Mouse (Mus musculus): ENCODE results near the gene Apba3. TPM values are rescaled to one million over a fixed set of nuclear protein-coding genes. Genes with fewer than 3 reads are reported as not detected.

Gene Apba3
- polyA plus RNA-seq (2017; shearing (Covaris generic)) = 42.8 TPM

GRCm38 (mm10) chr10:81266211-81267105, at the start of gene Apba3, which contains the start of gene Mrpl54:
Gene Apba3, plus strand, starts transcription at chr10:81266960.
Gene Mrpl54, minus strand, starts transcription at chr10:81266934.

GRCm38 (mm10) chr10:81230438-81231332, 36.1 kb upstream of the Apba3 start, which contains the start of gene Atcay:
Gene Atcay, minus strand, starts transcription at chr10:81230833.

DNA sequence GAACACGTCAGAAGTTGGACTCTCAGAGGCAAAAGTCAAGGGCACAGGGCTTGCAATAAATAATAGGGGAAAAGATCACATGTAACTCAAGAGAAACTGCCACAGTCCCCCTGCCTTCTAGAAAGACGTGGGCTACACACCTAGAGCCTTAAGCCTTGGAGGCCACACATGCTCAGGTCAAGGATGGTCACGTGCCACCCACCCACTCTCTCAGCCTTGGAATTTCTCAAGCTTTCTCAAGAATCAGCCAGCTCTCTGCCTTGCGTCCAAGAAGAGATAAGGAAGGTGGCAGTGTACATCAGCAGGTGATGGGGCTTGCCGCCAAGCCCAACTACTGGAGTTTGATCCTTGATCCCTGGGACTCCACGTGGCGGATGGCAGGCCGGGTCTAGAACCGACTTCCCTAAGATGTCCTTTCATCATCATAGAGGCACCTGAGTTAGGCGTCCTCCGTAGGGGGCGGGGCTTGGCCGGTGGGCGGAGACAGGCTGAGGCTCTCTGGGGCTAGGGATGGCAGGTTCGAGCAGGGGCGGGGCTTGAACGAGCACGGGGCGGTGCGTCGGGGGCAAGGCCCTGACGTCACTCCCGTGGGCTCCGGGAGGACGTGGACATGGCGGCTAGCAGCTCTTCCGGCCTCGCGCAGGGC, 34.1 kb upstream of the Apba3 start, which contains the start of gene Zfr2:
TSS of gene Zfr2 (plus strand) at position 576 of the 646 bp plus-strand sequence.

DNA sequence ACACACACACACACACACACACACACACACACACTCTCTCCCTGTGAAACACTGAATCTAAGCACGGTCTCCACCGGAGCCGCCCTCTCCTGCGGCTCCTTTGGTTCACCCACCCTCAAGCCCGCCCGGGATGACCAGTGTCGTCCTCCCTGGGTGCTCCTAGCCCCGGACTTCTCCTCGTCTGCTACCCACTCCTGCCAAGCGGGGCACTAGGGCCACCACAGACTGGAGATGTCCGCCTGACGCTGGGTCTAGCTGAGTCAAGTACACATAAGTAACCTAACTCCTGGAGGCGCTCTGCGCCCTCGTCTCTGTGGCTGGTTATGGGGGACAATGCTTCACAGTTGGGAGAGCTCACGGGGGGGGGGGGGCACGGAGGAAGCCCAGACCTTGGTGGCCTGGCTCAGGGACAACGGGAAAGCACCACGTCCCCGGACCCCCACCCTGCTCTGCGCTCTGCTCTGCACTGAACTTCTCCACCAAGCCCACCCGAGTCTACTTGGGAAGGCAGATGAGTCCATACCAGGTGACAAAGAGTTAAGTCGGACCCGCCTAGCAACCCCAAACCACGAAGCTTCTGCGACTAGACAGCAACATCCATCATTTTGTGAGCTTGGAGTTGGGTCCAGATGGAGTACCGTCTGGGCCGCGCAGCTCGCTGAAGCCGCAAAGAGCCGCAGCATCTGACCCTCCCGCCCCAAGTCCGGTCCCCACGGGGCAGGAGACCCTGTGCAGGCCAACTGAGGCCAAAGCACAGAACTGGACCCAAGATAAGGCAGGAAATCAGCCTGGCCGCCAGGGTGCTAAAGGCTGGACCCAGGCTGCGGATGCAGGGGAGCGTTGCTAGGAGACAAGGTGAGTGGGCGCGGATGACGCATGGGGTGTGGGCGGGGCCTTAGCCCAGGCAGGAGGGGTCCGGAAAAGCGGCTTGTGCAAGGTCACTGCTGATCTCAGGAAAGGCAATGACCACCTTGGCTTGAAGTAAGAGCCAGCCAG, 14.0 kb upstream of the Apba3 start, which contains the start of gene Matk:
TSS of gene Matk (plus strand) at position 512 of the 996 bp plus-strand sequence.

DNA sequence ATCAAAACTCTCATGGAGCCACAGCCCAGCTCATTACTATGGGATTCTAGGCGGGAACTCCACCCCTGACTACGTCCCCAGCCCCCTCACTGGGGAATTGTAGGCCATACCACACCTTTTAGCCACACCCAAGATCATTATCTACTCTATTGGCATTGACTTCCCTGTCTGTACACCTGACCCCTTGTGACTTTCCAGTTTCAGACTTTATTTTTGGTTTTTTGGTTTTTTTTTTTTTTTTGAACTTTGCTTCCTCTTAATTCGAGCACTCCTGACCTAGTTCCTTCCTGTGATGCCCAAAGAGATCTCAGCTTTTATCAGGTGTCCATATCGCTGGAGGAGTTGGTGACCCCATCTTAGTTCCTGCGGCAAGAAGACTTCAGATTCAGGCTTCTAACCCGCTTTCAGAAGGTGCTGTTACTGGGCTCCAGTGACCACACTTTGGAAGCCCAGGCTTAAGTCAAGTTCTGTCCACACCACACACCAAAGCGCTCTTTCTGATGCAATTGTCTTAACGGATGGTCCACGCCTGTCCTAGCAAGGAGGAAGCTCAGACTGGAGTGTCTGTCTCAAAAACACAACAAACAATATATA, 24.8 kb downstream of the Apba3 start, which contains the start of gene Tjp3:
TSS of gene Tjp3 (minus strand) at position 71 of the 594 bp plus-strand sequence.

DNA sequence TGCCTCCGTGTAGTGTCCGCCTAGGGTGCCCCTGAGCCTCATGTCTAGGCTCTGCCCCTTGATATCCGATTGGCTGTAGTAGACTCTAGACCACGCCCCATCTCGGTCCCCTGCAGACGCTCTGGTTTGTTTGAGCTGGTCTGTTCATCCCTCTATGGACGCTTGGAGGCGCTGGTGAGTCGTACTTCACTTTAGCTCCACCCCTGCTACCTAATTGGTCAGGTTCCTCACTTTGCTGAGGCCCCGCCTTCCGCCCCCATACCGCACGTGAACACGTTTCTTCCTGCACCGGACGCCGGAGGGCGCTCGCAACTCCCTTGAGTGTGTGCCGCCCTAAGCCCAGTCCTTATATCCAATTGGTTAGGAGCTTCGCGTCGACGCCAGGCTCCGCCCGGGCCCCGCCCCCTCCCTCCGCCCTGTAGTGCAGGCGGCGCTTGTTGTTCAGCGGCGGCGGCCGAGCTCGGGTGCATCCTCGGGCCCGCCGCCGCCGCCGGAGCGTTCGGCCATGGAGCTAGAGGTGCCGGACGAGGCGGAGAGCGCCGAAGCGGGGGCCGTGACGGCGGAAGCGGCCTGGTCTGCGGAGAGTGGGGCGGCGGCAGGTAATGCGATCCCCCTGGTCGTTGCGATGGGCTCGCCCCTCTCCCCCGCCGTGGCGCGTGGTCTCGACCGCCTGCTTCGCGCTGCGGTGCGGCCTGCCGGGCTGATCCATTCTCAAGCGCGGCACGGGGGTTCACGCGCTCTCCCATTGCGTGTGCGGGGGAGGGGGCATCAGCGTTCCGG, 26.0 kb downstream of the Apba3 start, which contains the start of gene Pip5k1c:
TSS of gene Pip5k1c (plus strand) at position 410 of the 780 bp plus-strand sequence.

DNA sequence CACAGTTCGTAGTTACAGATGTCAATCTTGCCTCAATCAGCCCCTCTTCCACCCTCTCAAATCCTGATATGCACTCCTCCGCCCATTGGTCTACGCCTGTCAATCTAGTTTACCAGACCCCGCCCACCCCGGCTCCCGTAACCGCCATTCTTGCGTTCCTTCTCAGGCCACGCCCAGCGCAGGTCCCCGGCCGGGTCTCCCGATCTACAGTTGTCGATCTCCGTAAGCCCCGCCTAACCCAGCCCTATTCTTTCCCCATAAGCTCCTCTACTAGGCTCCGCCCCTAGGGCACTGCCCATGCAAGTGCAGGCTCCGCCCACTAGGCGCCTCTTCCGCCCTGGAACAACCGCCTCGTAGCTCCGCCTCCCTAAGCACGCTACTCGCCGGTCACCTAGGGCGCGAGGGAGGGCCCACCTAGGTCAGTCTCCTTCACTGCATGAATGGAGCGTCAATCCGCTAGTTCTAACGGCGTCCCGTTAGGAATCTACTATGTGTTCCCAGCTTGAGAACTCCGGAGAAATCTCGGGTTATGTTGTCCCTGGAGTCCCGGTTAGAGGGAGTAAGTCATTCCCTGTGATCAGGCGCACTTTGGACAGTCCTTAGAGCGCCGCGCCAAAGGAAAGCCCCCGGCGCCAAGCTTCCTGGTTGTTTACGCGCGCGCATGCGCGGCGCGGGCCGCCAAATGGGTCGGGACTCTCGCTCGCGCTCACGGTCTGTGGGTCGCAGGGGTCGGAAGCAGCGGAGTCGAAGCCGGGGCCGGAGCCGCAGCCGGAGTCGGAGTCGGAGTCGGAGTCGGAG, 54.0 kb downstream of the Apba3 start, which contains the start of gene Cactin:
TSS of gene Cactin (plus strand) at position 554 of the 798 bp plus-strand sequence.

Other genes with a start within 250 kb of the Apba3 start
- gene Diras1, start 241.3 kb upstream of the Apba3 start, polyA plus RNA-seq (2017; shearing (Covaris generic)) = not detected
- 14.7 TPM for gene Slc39a3, start 229.5 kb upstream of the Apba3 start, polyA plus RNA-seq (2017; shearing (Covaris generic))
- gene Sgta, start 206.8 kb upstream of the Apba3 start, polyA plus RNA-seq (2017; shearing (Covaris generic)) = 68.7 TPM
- 6.5 TPM for gene Thop1, start 196.9 kb upstream of the Apba3 start, polyA plus RNA-seq (2017; shearing (Covaris generic))
- gene Creb3l3, start 168.1 kb upstream of the Apba3 start, polyA plus RNA-seq (2017; shearing (Covaris generic)) = not detected
- 160 TPM for gene Map2k2, start 161.0 kb upstream of the Apba3 start, polyA plus RNA-seq (2017; shearing (Covaris generic))
- 68.2 TPM for gene Zbtb7a, start 131.7 kb upstream of the Apba3 start, polyA plus RNA-seq (2017; shearing (Covaris generic))
- gene Pias4, start 99.0 kb upstream of the Apba3 start, polyA plus RNA-seq (2017; shearing (Covaris generic)) = 41.3 TPM
- gene Eef2, start 90.3 kb upstream of the Apba3 start, polyA plus RNA-seq (2017; shearing (Covaris generic)) = 1,105 TPM
- 83.9 TPM for gene Dapk3, start 84.0 kb upstream of the Apba3 start, polyA plus RNA-seq (2017; shearing (Covaris generic))
- 0.39 TPM for gene 4930442H23Rik, start 83.1 kb upstream of the Apba3 start, polyA plus RNA-seq (2017; shearing (Covaris generic))
- gene Nmrk2, start 64.9 kb upstream of the Apba3 start, polyA plus RNA-seq (2017; shearing (Covaris generic)) = not detected
- gene Atcay, start 36.1 kb upstream of the Apba3 start, polyA plus RNA-seq (2017; shearing (Covaris generic)) = 0.21 TPM
- 4.1 TPM for gene Zfr2, start 33.8 kb upstream of the Apba3 start, polyA plus RNA-seq (2017; shearing (Covaris generic))
- gene Matk, start 14.0 kb upstream of the Apba3 start, polyA plus RNA-seq (2017; shearing (Covaris generic)) = 35.8 TPM
- gene Mrpl54, start within 50 bp of the Apba3 start, polyA plus RNA-seq (2017; shearing (Covaris generic)) = 119 TPM
- 11.2 TPM for gene Tjp3, start 24.6 kb downstream of the Apba3 start, polyA plus RNA-seq (2017; shearing (Covaris generic))
- gene Pip5k1c, start 26.0 kb downstream of the Apba3 start, polyA plus RNA-seq (2017; shearing (Covaris generic)) = 105 TPM
- 70.7 TPM for gene Cactin, start 54.1 kb downstream of the Apba3 start, polyA plus RNA-seq (2017; shearing (Covaris generic))
- gene Tbxa2r, start 61.8 kb downstream of the Apba3 start, polyA plus RNA-seq (2017; shearing (Covaris generic)) = 43.5 TPM
- not detected for gene Gipc3, start 76.3 kb downstream of the Apba3 start, polyA plus RNA-seq (2017; shearing (Covaris generic))
- gene Hmg20b, start 83.5 kb downstream of the Apba3 start, polyA plus RNA-seq (2017; shearing (Covaris generic)) = 26.7 TPM
- 4.4 TPM for gene Mfsd12, start 90.5 kb downstream of the Apba3 start, polyA plus RNA-seq (2017; shearing (Covaris generic))
- 0.62 TPM for gene 4930404N11Rik, start 98.9 kb downstream of the Apba3 start, polyA plus RNA-seq (2017; shearing (Covaris generic))
- 40.3 TPM for gene Fzr1, start 111.6 kb downstream of the Apba3 start, polyA plus RNA-seq (2017; shearing (Covaris generic))
- 50.0 TPM for gene Dohh, start 117.5 kb downstream of the Apba3 start, polyA plus RNA-seq (2017; shearing (Covaris generic))
- 2.8 TPM for gene Gm48551, start 117.5 kb downstream of the Apba3 start, polyA plus RNA-seq (2017; shearing (Covaris generic))
- 0.90 TPM for gene Gm48552, start 122.0 kb downstream of the Apba3 start, polyA plus RNA-seq (2017; shearing (Covaris generic))
- 1.7 TPM for gene Smim24, start 126.1 kb downstream of the Apba3 start, polyA plus RNA-seq (2017; shearing (Covaris generic))
- gene Nfic, start 188.7 kb downstream of the Apba3 start, polyA plus RNA-seq (2017; shearing (Covaris generic)) = 16.5 TPM
- not detected for gene Celf5, start 215.7 kb downstream of the Apba3 start, polyA plus RNA-seq (2017; shearing (Covaris generic))
- gene Ncln, start 229.4 kb downstream of the Apba3 start, polyA plus RNA-seq (2017; shearing (Covaris generic)) = 154 TPM
- 94.7 TPM for gene S1pr4, start 233.2 kb downstream of the Apba3 start, polyA plus RNA-seq (2017; shearing (Covaris generic))